Mouse (Mus musculus) liver, postnatal 0 days (tissue): Measurements from ENCODE around the gene Ccdc155. TPM values are rescaled to one million over a fixed set of nuclear protein-coding genes. Genes with fewer than 3 reads are reported as not detected.
A peak's percentile ranks its signal among the peaks of the same experiment; 100 is the strongest.

ENCODE experiments used
- ATAC-seq: fragments of 200-750 bp; cut with Nextera tagmentation; 2 replicates; pipeline ENCODE4 v1.8.0; 2017; ENCODE audit warnings: mild to moderate bottlenecking, moderate library complexity
- DNase-seq: peaks from one replicate; pipeline ENCODE4 v3.0.0-alpha.2; 2016
- H3K27ac ChIP-seq: fragments of 300-500 bp; sonication (generic); 2 replicates; pipeline ENCODE4 v1.5.1; 2014; ENCODE audit warnings: antibody characterized with exemption, moderate library complexity, mild to moderate bottlenecking, low read depth
- H3K27me3 ChIP-seq: fragments of 300-500 bp; sonication (generic); 2 replicates; pipeline ENCODE4 v1.6.1; 2014; ENCODE audit warnings: low read length, control low read depth, mixed read lengths; ENCODE audit not compliant: insufficient read depth
- H3K36me3 ChIP-seq: fragments of 300-500 bp; sonication (generic); replicated peaks from 2 replicates; pipeline ENCODE4 v1.6.1; 2014; ENCODE audit warnings: mild to moderate bottlenecking, control low read depth, low read length, moderate library complexity, mixed read lengths; ENCODE audit not compliant: insufficient read depth
- H3K4me1 ChIP-seq: fragments of 300-500 bp; sonication (generic); 2 replicates; pipeline ENCODE4 v1.6.1; 2014; ENCODE audit warnings: antibody characterized with exemption, mild to moderate bottlenecking, control low read depth; ENCODE audit not compliant: insufficient read depth
- H3K4me2 ChIP-seq: fragments of 300-500 bp; sonication (generic); 2 replicates; pipeline ENCODE4 v1.6.1; 2014; ENCODE audit warnings: low read depth, mild to moderate bottlenecking, low read length, moderate library complexity, mixed read lengths
- H3K4me3 ChIP-seq: fragments of 300-500 bp; sonication (generic); 2 replicates; pipeline ENCODE4 v1.5.1; 2014; ENCODE audit warnings: low read depth, low read length
- H3K9ac ChIP-seq: fragments of 300-500 bp; sonication (generic); replicated peaks from 2 replicates; pipeline ENCODE4 v1.6.1; 2014; ENCODE audit warnings: mild to moderate bottlenecking, moderate library complexity
- H3K9me3 ChIP-seq: fragments of 300-500 bp; sonication (generic); 2 replicates; pipeline ENCODE4 v1.6.1; 2016; ENCODE audit warnings: mild to moderate bottlenecking, control low read depth, low read length, mixed read lengths
- CTCF ChIP-seq: sonication (generic); IDR thresholded peaks from 2 replicates; pipeline ENCODE4 v1.5.1; 2016; ENCODE audit warnings: antibody characterized with exemption, low read depth
- EP300 ChIP-seq: IDR thresholded peaks from 2 replicates; pipeline ENCODE4 v1.6.1; 2016; ENCODE audit warnings: antibody characterized with exemption, low read depth, mild to moderate bottlenecking
- WGBS: fragments of 180-500 bp; shearing (Covaris S2); extraction: QIAGEN DNeasy Blood & Tissue Kit; methylation state at CpG from one replicate; pipeline ENCODE4 v1.1.7; 2014; ENCODE audit not compliant: insufficient replicate concordance; 5-methylcytosine and 5-hydroxymethylcytosine counted together
- polyA plus RNA-seq: library from polyadenylated mRNA; unstranded; fragments of >200 nt; fragmentation: Nextera tagmentation; extraction: Ambion mirVana; gene quantifications from 2 replicates; pipeline ENCODE4 v1.2.1, GENCODE M21; 2015

The Ccdc155 gene
- polyA plus RNA-seq, 1 experiment from 2014 or later = not detected

- Histone ChIP-seq H3K9ac (no peak overlapping the region), H3K27ac (no peak overlapping the region), H3K4me1 (peaks cover 15% of the 10 kb centered on the region), H3K4me2 (no peak overlapping the region), H3K4me3 (no peak overlapping the region), H3K9me3 (peaks cover 15% of the 10 kb centered on the region), H3K27me3 (peaks cover 76% of the 10 kb centered on the region), H3K36me3 (no peaks in the 10 kb centered on the region)
- DNase-seq (no peak), ATAC-seq (no peak)
- 65% methylated on average over 5 of the region's 5 CpGs for WGBS
- TF ChIP-seq EP300 (no peak), CTCF (no peak)
These were observed 39.9 kb downstream of the Ccdc155 start for GRCm38 (mm10) chr7:45164833-45165232.

GRCm38 (mm10) chr7:45163735-45164490 lies 40.8 kb downstream of the Ccdc155 start, which contains the start of gene Slc17a7:
Slc17a7 (plus strand) TSS chr7:45163949.
- H3K9me3 ChIP-seq = peaks cover 6% of the 10 kb centered on the region
- H3K4me1 ChIP-seq = peaks cover 15% of the 10 kb centered on the region
- ATAC-seq = no peak
- DNase-seq = peak; percentile 57
- H3K27ac ChIP-seq = no peak within 1 kb of the TSS
- H3K4me3 ChIP-seq = peak within 1 kb of the TSS; percentile 49
- H3K36me3 ChIP-seq = no peaks in the 10 kb centered on the region; the same call in 1 of the 2 replicates
- peaks cover 67% of the 10 kb centered on the region for H3K27me3 ChIP-seq
- 3% methylated on average over 32 of the region's 41 CpGs for WGBS
- peak within 1 kb of the TSS; percentile 75 for H3K4me2 ChIP-seq
- no peak for TF ChIP-seq CTCF
- peak within 1 kb of the TSS; percentile 44; the same call in 1 of the 2 replicates for H3K9ac ChIP-seq

GRCm38 (mm10) chr7:45162996-45163615 lies 41.6 kb downstream of the Ccdc155 start:
- H3K9me3 ChIP-seq = no peaks in the 10 kb centered on the region
- no peak overlapping the region for H3K27ac ChIP-seq
- H3K4me1 ChIP-seq = peaks cover 15% of the 10 kb centered on the region
- ATAC-seq (no peak), DNase-seq (no peak)
- H3K9ac ChIP-seq = no peak overlapping the region
- peaks cover 59% of the 10 kb centered on the region for H3K27me3 ChIP-seq
- no peak overlapping the region for H3K4me3 ChIP-seq
- 69% methylated on average over 9 of the region's 9 CpGs for WGBS
- TF ChIP-seq CTCF (no peak), EP300 (no peak)
- H3K4me2 ChIP-seq = no peak overlapping the region
- H3K36me3 ChIP-seq = peaks cover under 1% of the 10 kb centered on the region; the same call in 1 of the 2 replicates

GRCm38 (mm10) chr7:45162551-45162950 lies 42.1 kb downstream of the Ccdc155 start:
- Histone ChIP-seq H3K4me3 (no peak overlapping the region; the same call in 1 of the 2 replicates), H3K4me2 (peak overlapping the region; percentile 79), H3K9me3 (no peaks in the 10 kb centered on the region), H3K4me1 (peaks cover 15% of the 10 kb centered on the region), H3K36me3 (peaks cover 2% of the 10 kb centered on the region; the same call in 1 of the 2 replicates), H3K27me3 (peaks cover 54% of the 10 kb centered on the region), H3K9ac (no peak overlapping the region; the same call in 1 of the 2 replicates), H3K27ac (no peak overlapping the region)
- DNase-seq (no peak), ATAC-seq (peak; percentile 24; the same call in 1 of the 2 replicates)
- TF ChIP-seq EP300 (no peak), CTCF (no peak)
- 26% methylated on average over 6 of the region's 6 CpGs for WGBS

GRCm38 (mm10) chr7:45161612-45162473 lies 42.8 kb downstream of the Ccdc155 start:
- H3K9ac ChIP-seq = no peak overlapping the region; the same call in none of the 2 replicates
- H3K36me3 ChIP-seq = peaks cover 2% of the 10 kb centered on the region; the same call in 1 of the 2 replicates
- H3K27ac ChIP-seq = no peak overlapping the region
- H3K4me1 ChIP-seq = peaks cover 15% of the 10 kb centered on the region
- WGBS = 5% methylated on average over 35 of the region's 35 CpGs
- TF ChIP-seq CTCF = peak; percentile 93
- TF ChIP-seq EP300 = no peak
- ATAC-seq (peak; percentile 86), DNase-seq (peak; percentile 88)
- peak overlapping the region; percentile 40 for H3K4me3 ChIP-seq
- H3K27me3 ChIP-seq = peaks cover 46% of the 10 kb centered on the region
- no peaks in the 10 kb centered on the region for H3K9me3 ChIP-seq
- peak overlapping the region; percentile 79 for H3K4me2 ChIP-seq

- DNase-seq (no peak), ATAC-seq (no peak)
- no peak for TF ChIP-seq CTCF
- TF ChIP-seq EP300 = no peak
- no peak overlapping the region for H3K4me2 ChIP-seq
- H3K27ac ChIP-seq = no peak overlapping the region
- 77% methylated on average over 3 of the region's 3 CpGs for WGBS
- peaks cover 37% of the 10 kb centered on the region for H3K27me3 ChIP-seq
- H3K4me1 ChIP-seq = peaks cover 15% of the 10 kb centered on the region
- H3K9ac ChIP-seq = no peak overlapping the region
- H3K9me3 ChIP-seq = no peaks in the 10 kb centered on the region
- H3K4me3 ChIP-seq = no peak overlapping the region
- H3K36me3 ChIP-seq = peaks cover 2% of the 10 kb centered on the region; the same call in 1 of the 2 replicates
These were observed 43.8 kb downstream of the Ccdc155 start for GRCm38 (mm10) chr7:45160866-45161265.
